9 mouse cellular contexts compared by ENCODE assay signal in the genomic region with DNA sequence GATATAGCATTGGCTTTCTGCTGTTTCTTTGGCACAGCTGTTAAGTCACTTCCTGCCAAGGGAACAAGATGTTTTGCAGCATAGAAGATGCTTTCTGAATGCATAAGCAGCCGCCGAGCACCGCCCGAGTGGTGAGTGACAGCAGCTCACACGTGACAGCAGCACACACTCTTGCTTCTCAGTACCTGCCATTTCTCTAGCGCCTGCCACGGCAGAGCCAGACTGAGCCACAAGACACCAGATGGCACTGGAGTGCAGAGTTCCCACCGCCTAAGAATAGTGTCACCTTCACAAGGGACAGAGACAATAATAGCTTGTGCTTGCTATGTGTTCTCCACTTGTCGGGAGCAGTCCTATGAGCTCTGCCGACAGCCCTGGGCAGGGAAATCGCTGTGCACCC. TPM values are rescaled to one million over a fixed set of nuclear protein-coding genes. Genes with fewer than 3 reads are reported as not detected.
DNase-seq lines count a peak whose midpoint lies in the region; ATAC-seq and TF ChIP-seq lines count a peak whose summit lies in the region.
"Had no signal": no experiment of that assay in that cellular context is flagged by ENCODE, and none has a peak within 500 bp of the region (broad histone marks: within the 10 kb centered on the region; RNA-seq: fewer than 3 reads in every experiment).

No protein-coding gene starts in this region.

- peaks cover 3% of the 10 kb centered on the region; the same call in 1 of the 2 replicates for H3K27me3 ChIP-seq in intestine, postnatal 0 days (replicated peaks; ENCODE audit: control insufficient read depth, insufficient read depth, low read length)
- H3K27me3 ChIP-seq in intestine, embryonic 15.5 days (replicated peaks): 0 out of 2 replicates have a peak, but pooled peaks cover 4% of the 10 kb centered on the region

- no peaks in the 10 kb centered on the region for H3K36me3 ChIP-seq in intestine, postnatal 0 days (ENCODE audit: control insufficient read depth, insufficient read depth)
- no peaks in the 10 kb centered on the region for H3K36me3 ChIP-seq in intestine, embryonic 15.5 days

- no peaks in the 10 kb centered on the region for H3K9me3 ChIP-seq in intestine, postnatal 0 days (ENCODE audit: control insufficient read depth)
- no peaks in the 10 kb centered on the region for H3K9me3 ChIP-seq in intestine, embryonic 15.5 days

- H3K4me3 ChIP-seq in intestine, postnatal 0 days (ENCODE audit: low read depth, low read length): no peak overlapping the region
- no peak overlapping the region for H3K4me3 ChIP-seq in intestine, embryonic 15.5 days (replicated peaks)

- no peak overlapping the region for H3K4me2 ChIP-seq in intestine, postnatal 0 days (replicated peaks; ENCODE audit: low read depth)
- no peak overlapping the region for H3K4me2 ChIP-seq in intestine, embryonic 15.5 days (replicated peaks)

- WGBS in intestine, postnatal 0 days: 39% methylated on average over 11 of the region's 11 CpGs
- WGBS in intestine, embryonic 15.5 days: 55% methylated on average over 11 of the region's 11 CpGs

- ATAC-seq in intestine, postnatal 0 days: no peak
- ATAC-seq in intestine, embryonic 15.5 days: no peak

- DNase-seq in cerebellum, adult 11 months: peak; percentile 79
- DNase-seq in frontal cortex, postnatal 36 days (ENCODE audit: low spot score in 2 of 2): peak; percentile 75 to 90
- peak; percentile 65 to 82 for DNase-seq in left cerebral cortex, adult 18-20 months (ENCODE audit: low spot score in 2 of 2)
- DNase-seq in right cerebral cortex, postnatal 14 days: peak; percentile 66
- DNase-seq in urinary bladder, adult 18-20 months (ENCODE audit: low spot score in 2 of 2): no peak
- no peak for DNase-seq in adrenal gland, postnatal 14 days

- no peaks in the 10 kb centered on the region for H3K4me1 ChIP-seq in intestine, postnatal 0 days (replicated peaks; ENCODE audit: control insufficient read depth, insufficient read depth, low read length)
- no peaks in the 10 kb centered on the region for H3K4me1 ChIP-seq in intestine, embryonic 15.5 days (replicated peaks)

- H3K27ac ChIP-seq in intestine, postnatal 0 days (ENCODE audit: low read depth, low read length): no peak overlapping the region
- H3K27ac ChIP-seq in intestine, embryonic 15.5 days: no peak overlapping the region
- H3K27ac ChIP-seq: macrophage had no signal

- peak; percentile 33 for TF ChIP-seq CTCF in intestine, postnatal 0 days (IDR thresholded peaks at IDR 0.05; ENCODE audit: low read depth)

- no peak overlapping the region for H3K9ac ChIP-seq in intestine, postnatal 0 days (ENCODE audit: low read depth, low read length)
- H3K9ac ChIP-seq in intestine, embryonic 15.5 days: no peak overlapping the region

RNA-seq across cellular contexts. Expression of a gene that starts 23.9 kb away (rescaled TPM):
- 0.07 TPM in 2 replicates for polyA plus RNA-seq in intestine, postnatal 0 days (2015; fragmentation: Nextera tagmentation; extraction: Ambion mirVana)
- 0.11 and 0.23 TPM in 2 replicates for polyA plus RNA-seq in intestine, embryonic 15.5 days (2015; fragmentation: Nextera tagmentation; extraction: Ambion mirVana)
- 10 to 100 TPM; 70.5 to 75.2 TPM for total RNA-seq in left cerebral cortex, adult 18-20 months (2021)
- total RNA-seq in adrenal gland, postnatal 14 days (2021): 7.4 and 8.1 TPM in 2 replicates
- polyA plus RNA-seq: macrophage had no signal

RNA-seq across cellular contexts. Expression of a gene that starts 34.5 kb away (rescaled TPM):
- polyA plus RNA-seq in intestine, postnatal 0 days (2015; fragmentation: Nextera tagmentation; extraction: Ambion mirVana): 1.7 and 2.2 TPM in 2 replicates
- 1.0 and 2.6 TPM in 2 replicates for polyA plus RNA-seq in intestine, embryonic 15.5 days (2015; fragmentation: Nextera tagmentation; extraction: Ambion mirVana)
- 100 to 1,000 TPM; 388 to 416 TPM for total RNA-seq in left cerebral cortex, adult 18-20 months (2021)
- 3.1 and 3.3 TPM in 2 replicates for total RNA-seq in adrenal gland, postnatal 14 days (2021)

Comparison
In these comparisons a context has a peak if more than half of its experiments do, and no peak if none do; other contexts are left out.
1. DNase-seq: peak in cerebellum, adult 11 months (single experiment), frontal cortex, postnatal 36 days (2 of 2), left cerebral cortex, adult 18-20 months (2 of 2) and right cerebral cortex, postnatal 14 days (single experiment); none in urinary bladder, adult 18-20 months (0 of 2) and adrenal gland, postnatal 14 days (single experiment).
2. RNA of a gene that starts 34.5 kb away (total RNA-seq): 388 to 416 TPM in left cerebral cortex, adult 18-20 months; 3.1 to 3.3 TPM in adrenal gland, postnatal 14 days; every median in the first group is over 10 times any median in the second.